Mouse (Mus musculus) left cerebral cortex, postnatal 25 days (tissue): ENCODE data around the gene 4930595D18Rik. TPM values are rescaled to one million over a fixed set of nuclear protein-coding genes. Genes with fewer than 3 reads are reported as not detected.

Experiments
- DNase-seq, 2 experiments: peaks; one replicate each; pipeline ENCODE4 v3.0.0; 2022; ENCODE audit warnings: low spot score in 2 of 2, mixed read lengths in 1 of 2
- intact Hi-C: fragments of 180-260 bp; cut with DNase I; formaldehyde crosslinking; loops from one replicate; pipeline ENCODE4 v1.15.1; 2025
- total RNA-seq, 2 experiments: library from RNA; stranded (reverse); gene quantifications; 2 replicates each; pipeline ENCODE4 v1.2.3; 2021

4930595D18Rik gene
- total RNA-seq, 2 experiments from 2014 or later, result not detected

GRCm38 (mm10) chr12:111144598-111144997 is 39.7 kb downstream of the 4930595D18Rik start:
- no peak for DNase-seq
- intact Hi-C loops, result no loop called here

- no peak for DNase-seq
- intact Hi-C loops, result no loop called here
These were observed 40.7 kb downstream of the 4930595D18Rik start for GRCm38 (mm10) chr12:111143509-111144063.

DNA sequence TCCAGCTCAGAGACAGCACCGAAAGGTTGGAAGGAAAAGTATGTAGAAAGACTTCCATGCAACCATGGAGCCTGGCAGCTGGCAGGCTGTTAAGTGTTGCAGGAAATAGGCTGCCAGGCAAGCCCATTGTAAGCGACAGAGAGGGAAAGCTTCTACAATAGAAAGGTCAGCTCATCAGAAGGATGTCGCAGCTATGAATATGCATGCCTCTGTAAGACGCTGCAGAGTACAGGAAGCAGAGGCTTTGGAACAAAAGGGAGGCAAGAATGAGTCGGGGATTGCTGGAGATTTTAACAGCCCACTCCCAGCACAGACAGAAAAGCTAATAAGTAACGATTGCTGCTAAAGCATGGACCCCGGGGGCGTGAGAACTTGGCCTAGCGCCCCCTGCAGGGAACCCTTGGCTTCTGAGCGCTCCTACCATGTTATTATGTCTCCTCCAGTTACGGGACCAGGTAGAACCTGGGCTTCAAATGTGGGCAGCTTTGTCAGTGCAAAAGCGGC is 41.2 kb downstream of the 4930595D18Rik start:
- peak in 1 of 2 experiments; percentile 32 for DNase-seq
- intact Hi-C loops, result no loop called here

GRCm38 (mm10) chr12:111137079-111137478 is 47.2 kb downstream of the 4930595D18Rik start:
- no peak for DNase-seq
- intact Hi-C loops, result no loop called here

DNA sequence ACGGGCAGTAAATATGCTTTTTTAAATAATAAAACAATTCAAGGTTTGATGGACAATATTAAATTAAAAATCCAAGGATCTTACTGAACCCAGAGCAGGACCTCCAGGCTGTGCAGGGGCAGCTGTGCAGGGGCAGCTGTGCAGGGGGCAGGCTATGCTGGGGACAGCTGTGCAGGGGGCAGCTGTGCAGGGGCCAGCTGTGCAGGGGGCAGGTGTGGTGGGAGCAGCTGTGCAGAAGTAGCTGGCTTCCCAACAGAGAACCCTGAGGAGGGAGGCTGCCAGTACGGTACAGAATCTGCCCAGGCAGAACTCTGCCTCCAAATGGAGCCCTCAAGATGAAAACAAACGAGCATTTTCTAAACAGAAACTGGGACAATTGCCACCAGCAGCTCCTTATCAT is 48.3 kb downstream of the 4930595D18Rik start:
- no peak for DNase-seq
- intact Hi-C loops, result no loop called here

GRCm38 (mm10) chr12:111134791-111135733 is 49.2 kb downstream of the 4930595D18Rik start:
- DNase-seq, result peak; percentile 21 to 39
- intact Hi-C loops, result no loop called here

GRCm38 (mm10) chr12:111134169-111134568 is 50.1 kb downstream of the 4930595D18Rik start:
- intact Hi-C loops, result no loop called here
- no peak for DNase-seq

DNA sequence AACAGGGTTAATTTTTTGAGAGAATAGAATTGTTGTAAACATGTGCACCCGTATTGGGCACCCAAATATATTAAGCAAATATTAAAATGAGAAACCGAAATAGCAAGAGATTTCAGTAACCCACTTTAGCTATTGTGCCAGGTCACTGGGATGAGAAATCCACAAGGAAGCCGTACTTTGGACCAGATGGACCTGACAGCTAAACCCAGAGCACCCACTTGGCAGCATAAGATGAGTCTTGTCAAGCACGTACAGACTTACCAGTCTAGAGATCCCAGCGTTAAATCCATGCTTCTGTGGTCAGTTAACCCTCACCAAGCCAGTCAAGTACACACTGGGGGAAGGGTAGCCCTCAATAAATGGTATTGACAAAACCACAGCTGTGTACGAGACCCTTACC is 58.6 kb downstream of the 4930595D18Rik start:
- DNase-seq, result no peak
- intact Hi-C loops, result no loop called here

- intact Hi-C loops, result no loop called here
These were observed 59.6 kb downstream of the 4930595D18Rik start for GRCm38 (mm10) chr12:111124601-111125260.

GRCm38 (mm10) chr12:111122332-111122852 is 61.9 kb downstream of the 4930595D18Rik start:
- intact Hi-C loops, result no loop called here
- DNase-seq, result no peak

More at GRCm38 (mm10) chr12:111124601-111125260, 59.6 kb downstream of the 4930595D18Rik start:
- DNase-seq, result no peak

- no peak for DNase-seq
- intact Hi-C loops, result no loop called here
These were observed 63.2 kb downstream of the 4930595D18Rik start for GRCm38 (mm10) chr12:111120976-111121645.

GRCm38 (mm10) chr12:111119506-111120085 is 64.7 kb downstream of the 4930595D18Rik start:
- intact Hi-C loops, result no loop called here

DNA sequence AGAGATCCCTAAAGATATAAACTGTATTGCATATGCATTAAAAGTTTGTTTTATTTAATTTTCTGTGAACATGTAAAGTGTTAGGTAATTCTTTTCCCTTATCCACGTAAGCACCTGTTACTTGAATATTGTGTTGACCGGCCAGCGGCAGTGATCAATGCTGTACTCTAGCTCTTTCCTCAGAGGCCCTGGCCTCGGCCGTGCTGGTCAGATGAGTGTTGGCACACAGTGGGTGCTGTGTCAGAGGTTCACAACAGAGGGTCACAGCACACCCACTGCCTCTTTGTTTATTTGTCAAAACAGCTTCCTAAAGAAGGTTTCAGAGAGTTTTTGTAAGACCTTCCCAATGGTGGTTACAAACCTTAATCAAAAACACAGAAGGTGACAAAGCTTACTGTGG is 69.7 kb downstream of the 4930595D18Rik start:
- intact Hi-C loops, result no loop called here
- no peak for DNase-seq

More at GRCm38 (mm10) chr12:111119506-111120085, 64.7 kb downstream of the 4930595D18Rik start:
- DNase-seq, result no peak

GRCm38 (mm10) chr12:111111176-111111575 is 73.1 kb downstream of the 4930595D18Rik start:
- intact Hi-C loops, result no loop called here
- no peak for DNase-seq

Other genes with a start within 250 kb of the 4930595D18Rik start
- 10 to 100 TPM; 16.2 to 17.9 TPM for gene Ankrd9, start 205.5 kb downstream of the 4930595D18Rik start, total RNA-seq
- gene Rcor1, start 145.1 kb downstream of the 4930595D18Rik start, total RNA-seq, result 10 to 100 TPM; 17.1 to 19.6 TPM
- 10 to 100 TPM; 61.3 to 74.6 TPM for gene Traf3, start 18.1 kb downstream of the 4930595D18Rik start, total RNA-seq
- 10 to 100 TPM in 1 of 2 experiments, 1 to 10 TPM in 1; 9.4 to 12.5 TPM for gene Amn, start 86.6 kb upstream of the 4930595D18Rik start, total RNA-seq
- 100 to 1,000 TPM; 133 TPM for gene Cdc42bpb, start 193.2 kb upstream of the 4930595D18Rik start, total RNA-seq
- gene Lbhd2, start 222.3 kb upstream of the 4930595D18Rik start, total RNA-seq, result 1 to 10 TPM; 1.5 to 2.5 TPM
- gene Exoc3l4, start 232.5 kb upstream of the 4930595D18Rik start, total RNA-seq, result 1 to 10 TPM in 1 of 2 experiments, under 1 TPM in 1; 0.85 to 1.3 TPM